Mouse (Mus musculus) neutrophil, adult 83 days (primary cell): ENCODE measurements around the gene Gnl3l. TPM values are rescaled to one million over a fixed set of nuclear protein-coding genes. Genes with fewer than 3 reads are reported as not detected.

Experiments
- total RNA-seq, 2 experiments: library from RNA; stranded (reverse); gene quantifications; one replicate each; pipeline ENCODE4 v1.2.4; 2023

Gnl3l gene
- 10 to 100 TPM; 20.1 to 22.1 TPM for total RNA-seq

GRCm38 (mm10) chrX:151016938-151017877 lies at the start of gene Gnl3l:
Gene Gnl3l, minus strand, starts transcription at chrX:151017322.

GRCm38 (mm10) chrX:151045850-151046249 lies 28.7 kb upstream of the Gnl3l start, which contains the start of gene Fgd1:
Gene Fgd1, plus strand, starts transcription at chrX:151046150.

Other genes with a start within 250 kb of the Gnl3l start
- 1 to 10 TPM in 1 of 2 experiments, under 1 TPM in 1; 0.73 to 1.3 TPM for gene Maged2, start 203.0 kb downstream of the Gnl3l start, total RNA-seq
- 1 to 10 TPM in 1 of 2 experiments, under 1 TPM in 1; 0.49 to 1.0 TPM for gene Fgd1, start 28.8 kb upstream of the Gnl3l start, total RNA-seq
- gene Tsr2, start 79.2 kb upstream of the Gnl3l start, total RNA-seq = 1 to 10 TPM; 5.5 to 7.2 TPM
- gene Wnk3, start 180.8 kb upstream of the Gnl3l start, total RNA-seq = not detected